Mouse (Mus musculus) lung, adult 2 months (tissue): ENCODE data around the gene Slx4. TPM values are rescaled to one million over a fixed set of nuclear protein-coding genes. Genes with fewer than 3 reads are reported as not detected.
A peak's percentile ranks its signal among the peaks of the same experiment; 100 is the strongest.
"Not testable (repeated sequence)": the region's sequence is repeated elsewhere in the genome, so short reads cannot be mapped to it uniquely, and the experiment has no call there.

Experiments used
- DNase-seq: peaks from one replicate; pipeline ENCODE4 v3.0.0; 2022
- H3K4me1 ChIP-seq: fragments of 200-500 bp; 2 replicates; pipeline ENCODE4 v1.6.1; 2011; ENCODE audit warnings: low read length; ENCODE audit not compliant: control insufficient read depth, insufficient read depth
- H3K4me3 ChIP-seq: fragments of 200-500 bp; replicated peaks from 2 replicates; pipeline ENCODE3; 2011; ENCODE audit warnings: low read depth, mild to moderate bottlenecking, control low read depth, low read length; ENCODE audit errors: extremely low read depth
- CTCF ChIP-seq: fragments of 200-500 bp; IDR thresholded peaks from 2 replicates; pipeline ENCODE4 v1.5.1; 2011; ENCODE audit warnings: mild to moderate bottlenecking, low read length, control low read depth; ENCODE audit not compliant: insufficient read depth
- POLR2A ChIP-seq: fragments of 200-500 bp; IDR thresholded peaks from 2 replicates; pipeline ENCODE4 v1.6.1; 2011; ENCODE audit warnings: low read depth, mild to moderate bottlenecking, control low read depth, low read length, borderline replicate concordance; ENCODE audit errors: extremely low read depth
- WGBS: fragments of 180-500 bp; shearing (Covaris S2); methylation state at CpG from one replicate; pipeline ENCODE4 v1.1.7; 2018; 5-methylcytosine and 5-hydroxymethylcytosine counted together
- polyA plus RNA-seq: library from polyadenylated mRNA; depleted of rRNA; stranded (reverse); fragments of >200 nt; gene quantifications from 2 replicates; pipeline ENCODE4 v1.2.3, GENCODE M21; 2012

The Slx4 gene
- polyA plus RNA-seq, 1 experiment: 16.3 TPM

- DNase-seq: no peak
- TF ChIP-seq POLR2A: no peak
- no peak for TF ChIP-seq CTCF
- WGBS: 83% methylated on average over 5 of the region's 5 CpGs
- H3K4me1 ChIP-seq: no peaks in the 10 kb centered on the region
- H3K4me3 ChIP-seq: no peak overlapping the region
These were observed 10.6 kb upstream of the Slx4 start for GRCm38 (mm10) chr16:4014040-4014668.

DNA sequence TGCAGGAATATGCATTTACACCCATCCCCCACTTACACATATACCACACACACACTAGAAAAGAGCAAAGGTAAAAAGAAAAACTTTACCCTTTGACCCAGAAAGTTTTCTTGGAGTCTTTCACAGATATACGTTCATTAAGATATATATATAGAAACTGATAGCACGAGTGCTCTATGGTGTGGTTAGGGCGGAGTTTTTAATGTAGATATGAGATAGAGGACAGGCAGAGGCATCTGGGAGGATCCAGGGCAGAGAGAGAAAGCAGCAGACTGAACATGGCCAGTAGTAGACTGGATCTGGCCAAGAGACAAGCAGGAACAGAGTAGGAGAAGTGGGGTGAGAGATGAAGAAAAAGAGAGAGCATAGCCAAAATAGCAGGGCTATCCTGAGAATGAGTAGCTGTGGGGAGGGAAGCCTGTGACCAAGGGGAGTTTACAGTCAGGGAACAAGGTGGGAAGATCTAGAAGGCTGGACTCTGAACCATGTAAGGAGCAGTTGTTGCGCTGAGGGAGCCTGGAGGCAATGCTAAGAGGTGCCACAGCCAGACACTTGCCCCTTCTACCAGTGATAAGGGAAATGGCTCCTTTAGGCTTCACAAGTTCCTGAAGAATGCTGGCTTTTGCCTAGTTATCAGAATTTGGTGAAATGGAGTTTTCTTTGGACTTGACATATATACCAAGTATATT, 9.5 kb upstream of the Slx4 start:
- no peak overlapping the region for H3K4me3 ChIP-seq
- WGBS: 67% methylated on average over 4 of the region's 4 CpGs
- TF ChIP-seq POLR2A (no peak), CTCF (no peak)
- no peaks in the 10 kb centered on the region for H3K4me1 ChIP-seq
- no peak for DNase-seq

GRCm38 (mm10) chr16:3988410-3988809, 15.2 kb downstream of the Slx4 start:
- no peak for DNase-seq
- no peak for TF ChIP-seq POLR2A
- TF ChIP-seq CTCF: no peak
- Histone ChIP-seq H3K4me3 (no peak overlapping the region), H3K4me1 (no peaks in the 10 kb centered on the region)
- 85% methylated on average over 4 of the region's 4 CpGs for WGBS

- Histone ChIP-seq H3K4me1 (no peaks in the 10 kb centered on the region), H3K4me3 (no peak overlapping the region)
- TF ChIP-seq POLR2A: no peak
- no peak for TF ChIP-seq CTCF
- DNase-seq: no peak
- WGBS: 81% methylated on average over 7 of the region's 7 CpGs
These were observed 20.3 kb downstream of the Slx4 start for GRCm38 (mm10) chr16:3983146-3983700.

- H3K4me3 ChIP-seq: no peak overlapping the region
- WGBS: 78% methylated on average over 4 of the region's 4 CpGs
- TF ChIP-seq POLR2A (no peak), CTCF (no peak)
- no peak for DNase-seq
- H3K4me1 ChIP-seq: no peaks in the 10 kb centered on the region
These were observed 21.4 kb downstream of the Slx4 start for GRCm38 (mm10) chr16:3982173-3982572.

- Histone ChIP-seq H3K4me1 (no peaks in the 10 kb centered on the region), H3K4me3 (no peak overlapping the region)
- no peak for DNase-seq
- TF ChIP-seq CTCF (no peak), POLR2A (no peak)
- 22% methylated on average over 3 of the region's 3 CpGs for WGBS
These were observed 26.9 kb downstream of the Slx4 start for GRCm38 (mm10) chr16:3976712-3977111.

- TF ChIP-seq POLR2A (no peak), CTCF (no peak)
- H3K4me1 ChIP-seq: no peaks in the 10 kb centered on the region
- peak within 1 kb of the TSS; percentile 1 for H3K4me3 ChIP-seq
- 60% methylated on average over 4 of the region's 4 CpGs for WGBS
- no peak for DNase-seq
These were observed 27.3 kb downstream of the Slx4 start, which contains the start of gene Nlrc3 for GRCm38 (mm10) chr16:3976251-3976671. Gene Nlrc3, minus strand, starts transcription at chr16:3976632.

GRCm38 (mm10) chr16:3975658-3976057, 27.9 kb downstream of the Slx4 start:
- no peak for DNase-seq
- no peaks in the 10 kb centered on the region for H3K4me1 ChIP-seq
- 75% methylated on average over 7 of the region's 7 CpGs for WGBS
- TF ChIP-seq CTCF: no peak
- TF ChIP-seq POLR2A: no peak
- no peak overlapping the region for H3K4me3 ChIP-seq

DNA sequence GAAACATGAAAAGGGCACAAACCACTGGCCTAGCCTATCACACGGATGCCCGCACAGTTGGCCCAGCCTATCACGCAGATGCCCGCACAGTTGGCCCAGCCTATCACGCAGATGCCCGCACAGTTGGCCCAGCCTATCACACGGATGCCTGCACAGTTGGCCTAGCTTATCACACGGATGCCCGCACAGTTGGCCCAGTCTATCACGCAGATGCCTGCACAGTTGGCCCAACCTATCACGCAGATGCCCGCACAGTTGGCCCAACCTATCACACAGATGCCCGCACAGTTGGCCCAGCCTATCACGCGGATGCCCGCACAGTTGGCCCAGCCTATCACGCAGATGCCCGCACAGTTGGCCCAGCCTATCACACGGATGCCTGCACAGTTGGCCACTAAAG, 29.1 kb downstream of the Slx4 start:
- not testable (repeated sequence) for H3K4me1 ChIP-seq, H3K4me3 ChIP-seq, DNase-seq
- WGBS: 95% methylated on average over 19 of the region's 19 CpGs

- DNase-seq: no peak
- H3K4me1 ChIP-seq: no peaks in the 10 kb centered on the region
- H3K4me3 ChIP-seq: no peak overlapping the region
- WGBS: 79% methylated on average over 3 of the region's 3 CpGs
- no peak for TF ChIP-seq CTCF
- TF ChIP-seq POLR2A: no peak
These were observed 38.0 kb downstream of the Slx4 start for GRCm38 (mm10) chr16:3965534-3965933.
